Mouse (Mus musculus): ENCODE measurements around the gene Eif4e.

GRCm38 (mm10) chr3:138495166-138496145 lies 30.5 kb upstream of the Eif4e start:
- TF ChIP-seq CTCF (IDR thresholded peaks at IDR 0.05; ENCODE audit: control insufficient read depth, insufficient read depth, insufficient replicate concordance, low read depth, low read length) (no peak), POLR2A (IDR thresholded peaks at IDR 0.05; ENCODE audit: control insufficient read depth, low read depth, low read length) (no peak)
